Mouse (Mus musculus) brain, embryonic 14.5 days (tissue): Measurements from ENCODE around the gene Abcc4.

ENCODE experiments used
- CTCF ChIP-seq: fragments of 200-500 bp; IDR thresholded peaks from 2 replicates; pipeline ENCODE4 v1.5.1; 2012; ENCODE audit warnings: inconsistent platforms, mild to moderate bottlenecking, moderate library complexity, borderline replicate concordance; ENCODE audit not compliant: insufficient read depth, insufficient read length; ENCODE audit errors: extremely low read depth
- POLR2A ChIP-seq: fragments of 200-500 bp; IDR thresholded peaks from 2 replicates; pipeline ENCODE4 v1.6.1; 2012; ENCODE audit warnings: mild to moderate bottlenecking, inconsistent platforms, borderline replicate concordance; ENCODE audit not compliant: poor library complexity, insufficient read depth, insufficient read length, severe bottlenecking; ENCODE audit errors: extremely low read depth

DNA sequence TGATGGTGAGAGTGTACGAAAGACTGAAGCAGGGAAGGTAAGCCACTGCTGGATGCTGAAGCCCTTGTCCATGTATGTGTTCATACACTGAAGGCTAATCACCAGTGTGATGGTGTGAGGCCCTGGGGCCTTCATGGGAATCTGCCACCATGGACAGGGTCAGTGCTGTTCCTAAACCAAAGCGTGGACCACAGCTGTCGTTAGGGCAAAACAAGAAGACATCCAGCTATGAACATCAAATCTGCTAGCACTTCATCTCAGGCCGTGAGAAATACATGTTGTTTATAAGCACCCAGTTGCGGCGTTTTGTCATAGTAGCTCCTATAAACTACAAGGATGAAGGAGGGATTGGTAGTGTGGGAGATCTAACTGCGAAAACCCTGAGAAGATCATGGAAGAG is 97.7 kb downstream of the Abcc4 start:
- TF ChIP-seq CTCF (no peak), POLR2A (no peak)
